Mouse (Mus musculus) CD4-positive, CD25-positive, alpha-beta regulatory T cell, adult 4 months (primary cell): Measurements from ENCODE around the gene Arap2. TPM values are rescaled to one million over a fixed set of nuclear protein-coding genes. Genes with fewer than 3 reads are reported as not detected.
"Not testable (repeated sequence)": the region's sequence is repeated elsewhere in the genome, so short reads cannot be mapped to it uniquely, and the experiment has no call there.

Experiments used
- ATAC-seq: one replicate; pipeline ENCODE4 v1.8.0; 2017
- polyA plus RNA-seq, 2 experiments: library from polyadenylated mRNA; unstranded; fragments of 100-300 nt; shearing (Covaris generic); gene quantifications; one replicate each; pipeline ENCODE4 v1.2.1; 2017

Gene Arap2
- polyA plus RNA-seq, 2 experiments from 2014 or later = 28.6 to 32.8 TPM

DNA sequence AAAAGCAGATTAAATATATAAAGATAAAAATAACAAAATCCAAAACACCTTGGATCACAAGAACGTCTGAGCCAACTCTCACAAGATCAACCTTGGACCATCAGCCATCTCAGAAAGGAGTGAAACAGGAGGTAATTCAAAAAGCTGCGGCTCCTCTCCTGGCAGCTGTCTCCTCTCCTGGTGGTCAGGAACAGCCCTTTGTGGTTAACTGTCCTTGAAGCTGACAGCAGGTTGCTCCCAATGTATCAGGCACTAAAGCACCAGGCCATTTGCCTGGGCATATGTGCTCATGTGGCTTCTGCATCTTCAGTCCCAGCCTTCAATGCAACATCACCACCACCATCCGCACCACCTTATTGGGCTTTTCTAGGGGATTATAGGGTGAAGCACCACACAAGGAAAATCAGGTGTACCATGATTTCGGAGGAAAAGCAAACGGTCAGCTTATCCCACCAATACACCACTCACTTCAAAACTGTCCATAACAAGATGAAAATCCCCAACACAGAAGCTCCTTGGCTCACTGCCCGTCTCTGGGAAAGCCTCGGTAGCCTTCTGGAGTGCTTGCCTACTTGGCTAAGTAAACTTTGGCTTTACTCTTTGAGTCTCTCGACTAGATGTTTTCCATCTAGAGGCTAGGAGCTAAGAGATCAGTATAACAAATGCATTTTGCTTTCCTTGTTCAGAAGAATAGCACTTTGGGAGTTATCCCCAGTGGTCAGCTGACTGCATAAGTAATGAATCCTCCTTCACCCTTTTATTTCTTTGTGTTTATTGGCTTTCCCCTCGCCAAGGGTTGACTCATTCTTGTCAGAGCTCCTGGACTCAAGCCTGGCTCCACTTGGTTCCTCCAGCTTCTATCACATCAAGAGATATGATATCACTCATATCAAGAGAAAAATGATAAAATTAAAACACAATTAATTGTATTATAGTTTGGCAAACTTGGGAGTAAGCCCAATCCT, 26.2 kb downstream of the Arap2 start:
- no peak for ATAC-seq

GRCm38 (mm10) chr5:62730573-62730972, 35.4 kb downstream of the Arap2 start:
- not testable (repeated sequence) for ATAC-seq

DNA sequence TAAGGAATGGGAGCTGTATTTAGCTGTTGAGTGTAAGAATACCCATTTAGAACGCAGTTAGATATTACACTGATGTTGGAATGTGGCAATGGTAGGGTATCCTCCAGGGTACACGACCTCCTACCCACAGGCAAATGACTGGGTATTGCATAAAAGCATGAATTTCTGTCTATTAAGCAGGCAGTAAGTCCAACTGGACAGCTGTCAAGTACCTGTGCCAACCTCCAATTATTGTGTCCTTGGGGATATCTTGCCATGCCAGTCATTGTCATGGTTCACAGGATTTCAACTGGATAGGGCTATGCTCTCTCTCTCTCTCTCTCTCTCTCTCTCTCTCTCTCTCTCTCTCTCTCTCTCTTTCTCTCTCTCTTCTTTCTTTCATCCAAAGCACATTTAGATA, 40.4 kb downstream of the Arap2 start:
- ATAC-seq = no peak

DNA sequence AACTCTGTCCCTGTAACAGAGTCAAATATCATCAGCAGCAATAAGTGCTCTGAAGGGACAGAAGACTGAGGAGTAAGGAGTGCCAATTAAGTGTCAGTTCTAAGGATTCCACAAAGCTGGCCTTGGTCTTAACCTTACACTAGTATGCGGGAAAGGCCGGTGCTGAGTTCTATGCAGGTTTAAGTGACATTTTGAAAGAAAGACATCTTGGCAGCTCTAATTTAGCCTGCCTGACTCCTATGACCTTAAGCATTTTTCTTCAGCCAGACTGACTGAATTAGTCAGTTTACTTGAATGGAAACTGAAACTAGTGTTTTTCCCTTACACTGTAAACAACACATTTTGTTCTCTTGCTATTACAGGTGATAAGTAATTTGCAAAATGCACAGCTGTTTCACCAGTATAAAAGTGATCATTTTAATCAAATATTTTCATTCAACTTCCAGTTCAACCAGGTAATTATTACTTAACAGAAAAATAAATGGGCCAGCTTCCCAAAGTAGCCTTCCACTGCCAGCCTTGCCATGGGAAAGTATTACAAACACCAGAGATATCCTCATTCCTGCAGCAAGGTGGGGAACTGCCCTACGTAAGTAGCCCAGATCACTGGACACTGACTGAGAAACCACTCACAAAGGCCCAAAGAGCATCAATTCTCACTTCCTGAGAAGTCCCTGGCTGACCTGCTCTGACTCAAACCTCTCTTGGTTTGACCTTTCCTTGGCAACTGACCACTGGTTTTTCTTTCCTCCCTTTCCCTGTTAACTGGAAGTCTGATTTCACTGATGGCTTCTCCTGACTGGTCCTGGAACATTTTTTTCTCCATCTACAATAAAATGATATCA, 42.5 kb downstream of the Arap2 start:
- ATAC-seq = peak; percentile 82

DNA sequence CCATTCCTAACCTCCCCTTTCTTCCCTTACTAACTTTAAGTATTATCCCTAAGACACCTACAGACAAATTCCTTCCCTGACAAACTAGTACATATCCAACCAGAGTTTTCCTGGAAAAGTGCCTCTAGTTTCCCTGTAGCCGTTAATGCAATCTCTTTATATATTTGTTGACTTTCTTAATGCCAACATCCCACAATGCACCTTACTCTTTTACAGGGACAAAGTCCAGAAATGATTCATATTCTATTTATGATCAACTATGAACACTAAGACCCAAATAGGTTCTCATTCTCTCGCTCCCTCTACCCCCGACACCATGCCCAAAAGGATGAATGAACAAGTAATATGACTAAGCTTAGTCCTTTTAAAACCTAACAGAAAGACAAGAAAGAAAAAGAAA, 49.5 kb downstream of the Arap2 start:
- ATAC-seq = no peak

GRCm38 (mm10) chr5:62715977-62716376, 50.0 kb downstream of the Arap2 start:
- ATAC-seq = peak; percentile 9

- peak; percentile 70 for ATAC-seq
Observed at GRCm38 (mm10) chr5:62715436-62715835, 50.5 kb downstream of the Arap2 start.

- peak; percentile 28 for ATAC-seq
Observed at GRCm38 (mm10) chr5:62710955-62711354, 55.0 kb downstream of the Arap2 start.

DNA sequence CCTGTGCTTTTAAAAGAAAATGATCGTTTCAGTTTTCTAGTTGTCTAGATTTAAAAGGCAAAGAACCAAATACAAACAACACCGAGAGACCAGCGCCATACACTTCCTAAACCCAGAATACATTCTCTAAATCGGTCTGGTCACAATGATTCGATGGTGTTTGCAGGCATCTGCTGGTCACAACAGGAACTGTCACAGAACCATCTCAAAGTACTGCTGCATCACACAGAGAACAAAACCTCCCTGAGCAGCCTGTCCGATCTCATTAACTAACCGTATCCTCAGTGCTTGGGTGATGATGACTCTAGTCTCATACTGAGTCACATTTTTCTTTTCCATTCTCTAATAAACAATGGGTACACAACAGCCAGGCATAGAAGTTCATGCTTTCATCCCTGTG, 59.1 kb downstream of the Arap2 start:
- no peak for ATAC-seq

GRCm38 (mm10) chr5:62689965-62690364, 76.0 kb downstream of the Arap2 start:
- ATAC-seq = no peak

- ATAC-seq = no peak
Observed at GRCm38 (mm10) chr5:62683751-62684150, 82.2 kb downstream of the Arap2 start.

DNA sequence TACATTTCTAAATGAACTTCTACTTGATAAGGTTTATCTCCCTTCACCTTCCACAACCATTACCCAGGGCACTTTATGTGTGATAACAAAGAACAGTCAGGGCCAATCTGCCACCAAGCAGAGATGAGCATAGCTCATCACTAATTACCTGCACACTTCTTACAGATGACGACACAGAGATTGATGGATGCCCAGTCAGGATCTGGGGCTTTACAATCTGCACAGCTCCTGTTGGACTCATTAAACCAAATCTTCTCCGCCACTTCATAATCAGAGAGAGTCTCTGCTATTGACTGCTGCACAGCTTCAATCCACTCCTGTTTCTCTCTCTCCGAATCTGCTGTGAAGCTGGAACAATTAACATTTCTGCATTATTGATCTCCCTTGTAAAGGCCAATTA, 82.8 kb downstream of the Arap2 start:
- ATAC-seq = no peak

DNA sequence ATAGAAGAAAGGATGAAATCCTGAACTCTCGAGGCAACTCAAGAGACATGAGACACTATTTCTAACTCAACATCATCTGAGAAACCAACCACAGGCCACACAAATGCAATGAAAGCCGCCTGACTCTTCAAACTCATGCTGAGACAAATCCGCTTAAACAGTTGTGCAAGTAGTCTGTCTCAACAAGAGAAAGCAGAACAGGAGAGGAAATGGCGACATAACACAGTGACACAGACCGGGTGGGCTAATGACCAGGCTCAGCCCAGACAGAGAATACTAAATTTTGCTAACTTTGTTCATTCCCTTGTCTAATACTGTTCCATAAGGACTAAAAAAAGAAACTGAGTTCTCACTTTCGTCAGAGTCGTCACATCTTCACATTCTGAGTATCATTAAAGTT, 88.6 kb downstream of the Arap2 start:
- ATAC-seq = no peak

DNA sequence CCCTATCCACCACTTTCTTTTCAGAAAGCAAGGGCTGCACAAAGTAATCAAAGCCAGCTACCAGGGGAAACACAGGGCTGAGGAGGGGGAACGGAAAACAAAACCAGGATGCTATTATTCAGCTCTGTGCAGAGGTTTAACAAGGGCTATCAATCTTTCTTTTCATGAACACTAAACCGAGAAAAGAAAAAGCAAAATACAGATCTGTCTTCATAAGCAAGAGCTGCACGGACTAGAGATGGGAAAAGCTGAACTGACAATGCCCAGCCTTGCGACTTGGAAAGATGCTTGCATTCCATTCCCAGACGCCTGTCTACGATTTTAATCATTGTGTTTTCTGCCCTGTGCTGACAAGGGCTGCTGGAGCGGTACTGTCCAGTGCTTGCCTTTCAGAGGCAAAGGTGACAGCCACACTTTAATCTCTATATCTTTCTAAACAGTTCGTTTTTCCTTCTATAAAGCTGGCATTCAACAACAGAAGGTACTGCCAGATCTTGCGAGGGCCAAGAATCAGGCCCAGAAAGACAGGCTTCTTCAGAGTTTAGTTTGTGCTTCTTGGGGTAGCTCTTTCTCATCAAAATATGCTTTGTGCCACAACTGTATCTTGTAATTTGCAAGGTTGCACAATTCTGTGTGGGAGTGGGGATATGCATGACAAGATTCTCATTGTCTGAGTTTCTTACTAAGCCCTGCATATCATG, 93.1 kb downstream of the Arap2 start:
- ATAC-seq = no peak

DNA sequence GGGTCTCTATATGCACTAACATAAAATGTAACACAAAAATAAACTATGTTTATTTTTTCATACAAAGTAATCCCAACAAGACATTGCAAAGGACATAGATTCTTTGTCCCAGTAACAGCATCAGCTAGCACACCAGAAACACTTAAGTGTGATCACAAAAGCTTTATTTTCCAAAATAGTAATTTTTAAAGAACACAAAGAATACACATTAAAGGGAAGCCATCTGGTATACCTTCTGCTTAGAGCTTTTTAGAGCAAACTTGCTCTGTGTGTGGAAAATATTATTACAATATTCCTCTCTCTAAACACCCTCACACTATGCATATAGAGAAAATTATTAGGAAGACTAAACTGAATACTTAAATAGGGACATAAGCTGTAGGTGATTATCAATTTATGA, 100.6 kb downstream of the Arap2 start:
- ATAC-seq = no peak

GRCm38 (mm10) chr5:62664847-62665246, 101.1 kb downstream of the Arap2 start:
- ATAC-seq = no peak

DNA sequence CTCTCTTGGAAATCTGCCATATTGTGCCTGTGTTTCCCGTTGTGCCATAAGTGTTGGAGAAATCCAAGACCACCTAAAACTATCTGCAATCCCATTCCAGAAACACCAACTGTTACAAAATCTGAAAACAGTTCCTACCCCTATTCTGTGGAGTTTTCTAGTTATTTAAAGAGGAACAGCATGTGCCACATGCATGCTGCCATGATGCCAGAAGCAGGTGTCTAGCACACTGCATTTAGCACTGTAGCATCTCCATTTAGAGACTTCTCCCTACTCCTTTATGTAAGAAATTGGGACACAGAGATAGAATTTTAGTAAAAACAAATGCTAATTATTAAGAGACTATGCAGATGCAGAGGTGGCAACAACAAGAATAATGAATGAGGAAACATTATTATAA, 102.8 kb downstream of the Arap2 start:
- ATAC-seq = no peak

- ATAC-seq = no peak
Observed at GRCm38 (mm10) chr5:62653924-62654323, 112.0 kb downstream of the Arap2 start.

DNA sequence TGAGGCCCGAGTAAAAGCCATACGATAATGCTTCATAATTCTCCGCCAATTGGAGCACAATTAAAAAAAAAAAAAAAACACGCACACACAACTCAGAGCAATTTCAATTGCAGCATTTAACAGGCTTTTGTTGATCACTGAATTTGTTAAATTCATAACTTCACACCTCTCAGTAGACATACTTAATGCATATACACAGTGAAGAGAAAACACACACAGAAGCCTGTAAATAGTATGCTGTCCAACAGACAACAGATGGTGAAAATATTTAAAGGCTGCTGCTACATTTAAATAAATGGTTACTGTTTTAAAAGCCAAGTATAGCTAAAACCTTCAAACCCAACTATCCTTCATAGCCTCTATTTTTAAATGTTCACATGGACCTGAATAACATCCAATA, 123.6 kb downstream of the Arap2 start:
- ATAC-seq = no peak

- no peak for ATAC-seq
Observed at GRCm38 (mm10) chr5:62640501-62640900, 125.5 kb downstream of the Arap2 start.

GRCm38 (mm10) chr5:62636341-62636740, 129.6 kb downstream of the Arap2 start:
- ATAC-seq = no peak

GRCm38 (mm10) chr5:62628901-62629300, 137.1 kb downstream of the Arap2 start:
- no peak for ATAC-seq
